Mouse (Mus musculus) splenic B cell, adult 2 months (primary cell): ENCODE measurements around the gene Gm17334.

Experiments used
- DNase-seq: peaks from one replicate; pipeline ENCODE4 v3.0.0-alpha.2; 2011; ENCODE audit warnings: low read depth, low spot score
- H3K27me3 ChIP-seq: 2 replicates; pipeline ENCODE4 v1.6.1; 2012; ENCODE audit warnings: mild to moderate bottlenecking, low read length, moderate library complexity, mixed read lengths; ENCODE audit not compliant: control insufficient read depth, poor library complexity, insufficient read depth, severe bottlenecking
- H3K36me3 ChIP-seq: 2 replicates; pipeline ENCODE4 v1.6.1; 2012; ENCODE audit warnings: mild to moderate bottlenecking, low read length, moderate library complexity, mixed read lengths; ENCODE audit not compliant: control insufficient read depth, poor library complexity, insufficient read depth, severe bottlenecking

Gene Gm17334

DNA sequence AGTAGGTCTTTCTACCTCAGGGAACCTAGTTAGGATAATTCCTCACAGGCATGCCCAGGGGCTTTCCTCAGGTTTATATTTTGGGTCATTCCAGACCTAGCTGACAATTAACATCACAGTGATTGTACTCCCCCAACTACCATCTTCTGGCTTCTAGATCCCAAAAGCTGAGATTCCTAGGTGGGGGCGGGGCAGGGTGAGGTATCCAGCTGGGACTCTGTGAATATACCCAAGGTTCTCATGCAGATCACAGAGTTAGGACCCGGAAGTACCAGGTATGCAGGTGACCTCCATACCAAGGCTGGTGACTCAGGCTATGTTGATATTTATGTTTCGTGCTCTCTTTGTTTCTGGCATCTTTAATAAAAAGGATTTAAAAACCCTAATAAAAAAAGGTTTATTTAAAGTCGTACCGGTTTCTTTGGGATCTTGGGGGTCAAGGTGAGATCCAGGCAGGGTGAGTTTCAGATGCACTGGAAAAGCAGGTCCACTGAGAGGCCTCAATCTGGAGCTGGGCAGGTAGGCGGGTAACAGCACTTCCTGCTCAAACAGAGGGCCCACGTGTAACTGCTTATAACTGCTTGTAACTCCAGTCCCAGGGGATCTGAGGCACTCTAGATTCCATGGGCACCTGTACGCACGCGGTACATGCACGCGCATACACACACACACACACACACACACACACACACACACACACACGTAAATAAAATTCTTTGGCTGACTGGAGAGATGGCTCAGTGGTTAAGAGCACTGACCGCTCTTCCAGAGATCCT is 31.8 kb upstream of the Gm17334 start:
- no peak for DNase-seq
- no peaks in the 10 kb centered on the region for H3K27me3 ChIP-seq
- no peaks in the 10 kb centered on the region for H3K36me3 ChIP-seq

GRCm38 (mm10) chr11:53803494-53803893 is 30.5 kb upstream of the Gm17334 start:
- DNase-seq, result no peak
- no peaks in the 10 kb centered on the region for H3K36me3 ChIP-seq
- no peaks in the 10 kb centered on the region for H3K27me3 ChIP-seq

- no peaks in the 10 kb centered on the region for H3K36me3 ChIP-seq
- no peaks in the 10 kb centered on the region for H3K27me3 ChIP-seq
- DNase-seq, result peak; percentile 57
Measured at GRCm38 (mm10) chr11:53803093-53803492, 30.1 kb upstream of the Gm17334 start.

GRCm38 (mm10) chr11:53800975-53801374 is 28.0 kb upstream of the Gm17334 start:
- DNase-seq, result no peak
- H3K36me3 ChIP-seq, result no peaks in the 10 kb centered on the region
- H3K27me3 ChIP-seq, result no peaks in the 10 kb centered on the region

- Histone ChIP-seq H3K27me3 (no peaks in the 10 kb centered on the region), H3K36me3 (no peaks in the 10 kb centered on the region)
- no peak for DNase-seq
Measured at GRCm38 (mm10) chr11:53800036-53800435, 27.0 kb upstream of the Gm17334 start.

DNA sequence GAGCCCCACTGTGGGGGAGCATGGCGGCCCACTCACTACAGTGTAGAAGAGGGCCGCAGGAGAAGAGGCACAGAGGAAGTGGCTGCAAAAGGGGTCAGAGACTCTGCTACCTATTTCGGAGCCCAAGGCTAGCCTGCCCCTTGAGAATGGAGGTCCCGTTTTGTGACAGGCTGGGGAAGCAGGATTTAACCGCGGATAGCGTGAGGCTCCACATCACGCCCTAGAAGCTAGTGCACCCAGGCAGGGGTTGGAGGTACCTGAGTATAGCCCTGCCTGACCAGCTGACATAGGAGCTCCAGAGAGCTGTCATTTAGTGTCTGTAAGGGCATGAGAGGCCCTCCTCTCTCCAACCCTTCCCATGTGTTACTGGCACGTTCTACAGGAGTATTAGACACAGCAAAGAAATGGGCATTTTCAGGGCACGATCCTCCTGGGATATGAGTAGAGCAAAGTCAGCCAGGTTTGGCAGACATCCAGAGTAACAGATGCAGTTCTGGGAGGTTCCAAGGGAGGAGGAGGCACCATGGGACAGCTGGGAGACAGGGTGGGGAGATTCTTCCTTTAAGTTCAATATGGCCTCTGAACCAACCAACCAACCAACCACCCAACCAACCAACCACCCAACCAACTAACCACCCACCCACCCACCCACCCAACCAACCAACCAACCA is 25.2 kb upstream of the Gm17334 start:
- no peak for DNase-seq
- Histone ChIP-seq H3K36me3 (no peaks in the 10 kb centered on the region), H3K27me3 (no peaks in the 10 kb centered on the region)

GRCm38 (mm10) chr11:53797386-53797920 is 24.5 kb upstream of the Gm17334 start:
- Histone ChIP-seq H3K27me3 (no peaks in the 10 kb centered on the region), H3K36me3 (no peaks in the 10 kb centered on the region)
- DNase-seq, result no peak

- Histone ChIP-seq H3K27me3 (no peaks in the 10 kb centered on the region), H3K36me3 (no peaks in the 10 kb centered on the region)
- DNase-seq, result no peak
Measured at GRCm38 (mm10) chr11:53796409-53797151, 23.6 kb upstream of the Gm17334 start.

DNA sequence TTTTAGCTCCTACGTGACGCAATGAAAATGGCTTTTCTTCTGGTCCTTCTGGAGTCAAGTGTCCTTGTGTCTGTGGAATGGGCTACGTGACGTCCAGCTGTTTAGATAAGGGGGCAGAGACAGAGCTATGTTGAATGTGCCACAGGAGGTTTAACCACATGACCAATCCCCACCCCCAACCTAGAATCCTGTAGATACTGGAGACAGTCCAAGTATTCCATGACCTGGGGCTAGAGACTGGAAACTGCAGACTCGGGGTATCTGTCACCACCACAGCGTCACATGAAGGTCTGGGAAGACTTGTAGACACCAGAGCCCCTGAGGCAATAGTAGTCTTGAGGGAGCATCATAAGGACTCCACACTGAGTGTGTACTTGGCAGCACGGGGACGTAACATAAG is 22.8 kb upstream of the Gm17334 start:
- H3K36me3 ChIP-seq, result no peaks in the 10 kb centered on the region
- no peaks in the 10 kb centered on the region for H3K27me3 ChIP-seq
- DNase-seq, result no peak

- H3K27me3 ChIP-seq, result no peaks in the 10 kb centered on the region
- DNase-seq, result peak; percentile 72
- no peaks in the 10 kb centered on the region for H3K36me3 ChIP-seq
Measured at GRCm38 (mm10) chr11:53794671-53795557, 21.9 kb upstream of the Gm17334 start.

GRCm38 (mm10) chr11:53794015-53794414 is 21.0 kb upstream of the Gm17334 start:
- H3K27me3 ChIP-seq, result no peaks in the 10 kb centered on the region
- no peaks in the 10 kb centered on the region for H3K36me3 ChIP-seq
- DNase-seq, result peak; percentile 63

GRCm38 (mm10) chr11:53792986-53793385 is 20.0 kb upstream of the Gm17334 start:
- Histone ChIP-seq H3K27me3 (no peaks in the 10 kb centered on the region), H3K36me3 (no peaks in the 10 kb centered on the region)
- no peak for DNase-seq

DNA sequence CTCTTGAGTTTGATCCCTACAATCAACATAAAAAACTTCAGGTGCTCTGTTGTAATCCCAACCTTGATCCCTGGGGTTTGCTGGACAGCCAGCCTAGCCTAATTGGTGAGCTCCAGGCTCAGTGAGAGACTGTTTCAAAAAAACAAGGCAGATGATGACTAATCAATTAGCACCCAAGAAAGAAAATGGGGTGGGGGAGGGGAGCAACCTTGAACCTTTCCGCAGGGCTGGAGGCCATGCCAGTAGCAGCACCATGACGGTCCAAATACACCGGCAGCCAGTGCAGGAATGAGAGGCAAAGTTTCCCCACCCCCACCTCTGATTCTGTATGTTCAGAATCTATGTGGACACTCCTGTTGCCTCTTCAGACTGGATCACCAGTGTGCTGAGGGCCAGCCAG is 16.3 kb upstream of the Gm17334 start:
- no peaks in the 10 kb centered on the region for H3K36me3 ChIP-seq
- no peaks in the 10 kb centered on the region for H3K27me3 ChIP-seq
- DNase-seq, result no peak

GRCm38 (mm10) chr11:53788196-53788595 is 15.2 kb upstream of the Gm17334 start:
- Histone ChIP-seq H3K36me3 (no peaks in the 10 kb centered on the region), H3K27me3 (no peaks in the 10 kb centered on the region)
- DNase-seq, result no peak
